Mouse (Mus musculus): Measurements from ENCODE around the gene Tpm1.

Tpm1 gene

DNA sequence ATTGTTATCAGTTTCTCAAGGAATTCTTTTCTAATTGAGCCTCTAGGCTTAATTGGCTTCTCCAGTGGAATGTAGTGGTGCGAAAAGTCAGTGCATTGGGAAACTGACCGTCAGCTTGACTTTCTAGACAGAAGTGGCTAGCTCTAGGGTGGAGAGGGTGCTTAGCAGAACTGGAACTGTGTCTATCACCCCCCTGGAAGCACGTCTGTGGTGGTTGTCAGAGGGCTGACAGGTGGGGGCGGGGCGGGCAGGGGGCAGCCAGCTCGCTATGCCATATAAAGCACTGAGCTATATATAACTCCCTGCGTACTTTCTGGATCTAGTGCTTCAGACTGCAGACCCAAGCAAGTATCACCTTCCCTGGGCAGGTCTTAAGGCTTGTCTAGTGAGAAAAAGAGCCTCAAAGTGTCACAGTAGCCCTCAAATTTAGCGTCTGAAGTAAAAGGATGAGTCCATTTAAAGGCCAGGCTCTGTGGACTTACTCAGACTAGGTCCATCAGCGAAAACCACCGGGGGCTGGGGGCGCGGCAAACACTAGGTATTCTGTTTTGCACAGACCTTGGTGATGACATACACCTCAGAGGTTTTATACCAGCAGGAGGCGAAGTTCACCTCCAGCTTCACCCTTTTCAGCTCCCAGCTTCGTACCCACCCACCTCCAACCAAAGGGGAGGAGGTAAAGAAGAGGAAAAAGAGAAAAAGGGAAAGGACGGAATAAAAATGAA, 2.2 kb downstream of the Tpm1 start:
- in situ Hi-C loops (cut with MseI, MboI): loop anchor here in 1 of 2 experiments (10.0 kb wide), 1 partner anchor 108 kb away; no protein-coding TSS in a partner anchor

DNA sequence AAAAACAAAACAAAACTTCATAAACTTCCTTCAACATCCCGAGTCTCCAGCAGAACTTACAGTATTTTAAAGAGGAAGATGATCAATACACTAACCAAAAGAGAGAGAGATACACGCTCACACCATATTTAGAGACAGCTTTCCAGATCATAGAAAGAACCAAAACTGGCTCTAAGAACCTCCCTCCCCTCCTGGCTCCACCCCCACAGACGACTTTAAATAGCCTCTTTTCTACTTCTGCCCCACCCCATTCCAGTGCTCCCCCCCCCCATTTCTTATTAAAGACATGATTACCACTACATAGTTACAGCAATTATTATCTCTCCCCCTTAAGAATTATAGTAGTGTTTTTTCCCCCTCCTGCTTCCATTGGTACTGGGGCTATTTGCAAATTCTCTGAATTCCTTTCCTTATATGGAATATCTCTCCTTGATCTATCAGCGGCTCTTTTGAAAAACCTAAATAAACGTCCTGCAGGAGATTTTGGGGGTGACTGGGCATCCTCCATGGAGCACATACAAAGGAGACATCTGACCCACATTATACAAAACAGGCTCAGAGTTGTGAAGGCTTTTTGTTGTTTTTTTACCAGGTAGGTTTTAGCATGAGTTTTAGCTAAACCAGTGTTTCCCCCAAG, 3.1 kb downstream of the Tpm1 start:
- in situ Hi-C loops (cut with MseI, MboI): loop anchor here in 1 of 2 experiments (10.0 kb wide), 1 partner anchor 109 kb away; no protein-coding TSS in a partner anchor

DNA sequence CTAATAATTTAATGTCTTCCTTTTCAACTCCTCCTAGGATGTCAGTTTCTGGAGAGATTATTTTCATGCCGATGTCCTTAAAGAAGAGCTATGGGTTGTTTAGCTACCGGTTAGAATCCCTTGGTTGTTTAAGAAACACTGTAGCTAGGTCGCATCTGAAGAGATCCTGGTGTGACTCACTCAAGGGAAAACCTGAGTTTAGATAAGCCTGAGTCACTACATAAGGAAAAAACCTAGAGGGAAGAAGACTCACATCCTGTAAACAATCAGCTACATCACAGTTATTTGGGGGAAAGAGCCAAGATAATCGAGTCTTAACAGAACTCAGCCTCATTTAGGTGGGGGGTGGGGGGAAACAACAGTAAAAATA, 3.9 kb downstream of the Tpm1 start:
- in situ Hi-C loops (cut with MseI, MboI): loop anchor here in 1 of 2 experiments (10.0 kb wide), 1 partner anchor 110 kb away; no protein-coding TSS in a partner anchor

DNA sequence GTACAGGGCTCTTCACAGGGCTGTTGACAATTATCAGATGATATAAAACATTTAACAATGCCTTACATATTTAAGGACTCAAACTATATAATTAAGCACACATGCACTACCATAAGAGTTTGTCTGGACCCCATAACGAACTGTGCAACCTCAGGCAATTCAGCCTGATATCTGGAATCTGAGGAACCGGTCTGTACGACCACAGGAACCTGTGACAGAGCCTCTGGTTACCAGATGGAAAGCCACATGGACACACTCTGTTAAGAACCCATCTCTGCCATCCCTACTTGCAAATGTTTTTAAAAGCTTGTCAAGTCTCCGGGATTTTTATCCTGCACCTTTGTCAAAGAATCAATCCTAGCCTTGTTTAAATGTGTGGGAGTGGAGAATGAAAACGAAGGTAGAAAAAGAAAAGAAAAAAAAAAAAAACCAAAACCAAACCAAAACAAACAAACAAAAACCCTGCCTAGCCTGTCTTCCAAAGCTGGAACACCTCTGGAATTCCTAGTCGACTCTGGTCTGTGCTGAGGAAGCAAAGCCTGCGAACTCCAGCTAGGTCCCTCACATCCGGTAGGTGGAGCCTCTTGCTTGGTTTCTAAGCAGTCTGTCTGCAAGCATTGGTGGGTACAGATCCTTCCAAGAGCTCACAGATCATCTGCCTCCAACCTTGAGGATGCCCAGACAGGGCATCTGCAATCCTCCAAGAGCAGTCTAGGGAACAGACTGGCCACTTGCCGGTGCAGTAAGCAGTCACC, 4.5 kb downstream of the Tpm1 start:
- in situ Hi-C loops (cut with MseI, MboI): loop anchor here in 1 of 2 experiments (5.0 to 10.0 kb wide), 2 partner anchors 110 to 168 kb away; no protein-coding TSS in a partner anchor

DNA sequence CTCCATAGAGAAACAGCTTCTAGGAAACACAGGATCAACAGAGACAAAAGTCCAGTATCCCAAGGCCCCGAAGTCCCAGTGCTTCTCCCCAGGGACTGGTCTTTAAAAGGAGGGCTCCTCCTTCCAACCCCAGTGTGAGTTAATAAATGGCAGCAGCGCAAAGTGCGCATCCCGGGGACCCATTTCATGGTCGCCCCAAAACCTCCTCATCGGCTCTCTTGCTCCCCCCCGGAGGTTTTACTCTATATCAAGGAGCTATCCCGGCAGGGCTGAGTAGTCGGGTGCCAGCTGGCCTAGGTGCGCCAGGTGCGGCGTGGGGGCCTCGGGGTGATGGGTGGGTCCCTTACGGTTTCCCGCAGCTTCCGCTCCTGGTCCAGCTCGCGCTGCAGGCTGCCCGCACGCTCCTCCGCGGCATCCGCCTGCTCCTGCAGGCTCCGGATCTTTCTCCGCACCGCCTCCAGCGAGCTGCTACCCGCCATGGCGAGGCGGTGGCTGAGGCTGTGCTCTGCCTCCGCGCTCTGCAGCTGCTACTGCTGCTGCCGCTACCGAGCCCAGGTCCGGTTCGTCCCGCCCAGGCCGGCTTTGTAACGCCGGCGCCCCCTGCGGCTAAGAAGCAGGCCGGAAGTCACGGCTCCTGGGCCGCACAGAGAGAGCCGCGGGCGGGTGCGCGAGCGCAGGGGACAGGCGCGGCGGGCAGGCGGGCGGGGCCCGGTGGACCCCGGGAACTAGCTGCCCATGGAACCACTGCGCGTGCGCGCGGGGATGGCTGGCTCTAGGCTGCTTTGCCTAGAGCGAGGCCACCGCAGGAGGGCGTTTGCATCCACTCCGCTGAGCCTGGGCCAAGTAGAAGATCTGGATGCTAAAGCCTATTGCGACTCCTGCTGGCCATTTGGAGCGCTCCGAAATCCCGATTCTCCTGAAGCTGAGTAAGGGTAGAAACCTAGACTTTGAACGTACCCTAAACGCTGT, 5.7 kb downstream of the Tpm1 start:
- in situ Hi-C loops (cut with MseI, MboI): loop anchor here in 1 of 2 experiments (5.0 to 10.0 kb wide), 2 partner anchors 111 to 169 kb away; no protein-coding TSS in a partner anchor

DNA sequence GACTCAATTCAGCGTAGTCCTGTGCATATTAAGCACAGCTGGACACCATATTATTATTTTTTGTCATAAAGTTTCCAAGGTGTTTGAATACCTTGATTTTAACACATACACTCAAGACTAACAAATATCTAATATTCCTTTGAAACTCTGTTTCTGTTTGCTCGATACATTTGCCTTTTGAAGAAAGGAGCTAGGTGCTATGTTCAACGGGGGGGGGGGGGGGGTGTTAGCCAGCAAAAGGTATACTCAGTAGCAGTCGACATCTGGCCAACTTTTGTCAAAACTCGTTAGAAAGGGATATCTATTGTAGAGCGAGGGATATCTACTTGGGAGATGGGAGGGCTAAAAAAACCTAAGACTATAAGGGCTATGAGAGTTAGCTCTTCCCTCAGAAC, 6.4 kb downstream of the Tpm1 start:
- in situ Hi-C loops (cut with MseI, MboI): loop anchor here in 1 of 2 experiments (5.0 to 10.0 kb wide), 2 partner anchors 112 to 169 kb away; no protein-coding TSS in a partner anchor

DNA sequence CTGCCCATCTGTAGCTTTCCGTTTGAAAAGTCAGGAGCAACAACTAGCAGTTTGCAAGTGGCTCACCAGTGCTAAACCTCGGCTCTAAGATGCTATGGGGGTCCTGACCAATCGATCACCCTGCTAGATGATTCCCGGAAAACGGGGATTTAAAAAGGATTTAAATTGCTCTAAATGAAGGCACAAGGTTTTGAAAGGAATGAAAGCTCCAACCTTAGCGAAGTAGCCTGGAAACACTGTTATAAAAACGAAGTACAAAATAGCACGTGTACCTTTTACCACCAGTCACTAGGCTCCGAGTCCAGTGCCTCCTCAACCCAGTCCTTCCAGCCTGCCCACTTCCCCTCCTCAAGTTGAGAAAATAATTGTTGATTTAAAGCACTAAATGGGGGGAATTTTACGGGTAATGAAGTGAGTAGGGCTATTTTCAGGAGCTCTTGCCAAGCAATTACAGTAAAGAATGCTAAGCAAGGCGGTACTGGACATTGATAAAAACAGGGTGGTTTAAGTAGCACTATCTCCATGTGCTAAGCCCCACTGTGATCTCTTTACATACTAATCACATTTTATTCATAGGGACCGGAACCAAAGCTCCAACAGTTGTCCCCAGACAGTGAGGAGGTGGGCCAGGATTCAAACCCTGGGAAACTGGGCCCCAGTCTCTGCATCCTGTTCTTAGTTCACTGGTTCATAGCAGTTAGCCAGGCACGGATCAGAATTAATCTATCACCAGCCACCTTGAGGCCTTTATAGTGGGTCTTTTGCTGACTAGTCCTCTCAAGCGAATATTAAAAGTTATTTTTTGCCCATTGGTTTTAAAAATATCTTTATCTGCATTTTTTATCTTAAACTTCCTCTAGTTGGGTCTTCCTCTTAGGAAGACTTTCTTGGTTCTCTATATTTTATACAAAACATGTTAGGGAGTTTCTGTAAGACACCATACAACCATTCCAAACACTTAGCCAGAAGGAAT, 7.1 kb downstream of the Tpm1 start:
- in situ Hi-C loops (cut with MseI, MboI): loop anchor here in 1 of 2 experiments (5.0 to 10.0 kb wide), 2 partner anchors 113 to 170 kb away; no protein-coding TSS in a partner anchor

DNA sequence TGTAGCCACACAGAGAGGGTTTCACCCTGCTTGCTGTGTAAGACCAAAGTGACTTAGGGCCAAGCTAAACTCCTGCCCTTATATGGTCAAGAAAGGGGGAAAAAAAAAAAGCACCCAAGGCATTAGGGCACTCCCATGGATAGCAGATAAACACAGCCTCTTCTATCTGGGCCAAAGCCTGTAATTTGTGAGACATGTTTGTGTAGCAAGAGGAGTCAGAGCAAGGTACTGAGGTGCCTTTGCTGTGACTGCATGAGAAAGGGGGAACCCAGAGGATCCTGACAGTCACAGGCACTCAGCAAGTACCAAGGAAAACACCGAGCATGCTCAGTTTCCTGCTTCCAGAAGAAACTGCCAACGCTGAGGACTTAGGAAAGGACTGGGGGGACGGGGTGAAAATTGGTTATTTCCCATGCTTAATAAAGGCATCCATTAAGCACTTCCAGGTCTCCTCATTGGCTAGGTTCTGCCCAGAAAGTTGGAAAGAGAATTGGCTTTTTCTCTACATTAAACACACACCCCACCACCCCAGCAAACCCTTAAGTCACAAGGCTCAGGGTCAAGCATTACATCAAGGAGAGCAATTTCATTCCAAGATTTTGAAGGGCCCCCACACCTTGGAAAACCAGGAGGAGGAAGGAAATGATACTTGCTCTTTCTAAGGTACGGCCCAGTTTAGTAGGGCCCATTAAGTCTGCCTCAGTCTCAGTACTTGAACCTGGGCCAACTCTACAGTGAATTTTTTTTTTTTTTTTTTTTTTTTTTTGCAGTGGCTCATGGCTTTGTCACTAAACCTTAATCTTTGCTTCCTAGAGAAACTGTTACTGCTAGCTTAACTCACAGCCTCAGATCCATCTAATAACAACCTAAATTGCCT, 8.0 kb downstream of the Tpm1 start:
- in situ Hi-C loops (cut with MseI, MboI): loop anchor here in 1 of 2 experiments (5.0 to 10.0 kb wide), 2 partner anchors 114 to 171 kb away; no protein-coding TSS in a partner anchor

DNA sequence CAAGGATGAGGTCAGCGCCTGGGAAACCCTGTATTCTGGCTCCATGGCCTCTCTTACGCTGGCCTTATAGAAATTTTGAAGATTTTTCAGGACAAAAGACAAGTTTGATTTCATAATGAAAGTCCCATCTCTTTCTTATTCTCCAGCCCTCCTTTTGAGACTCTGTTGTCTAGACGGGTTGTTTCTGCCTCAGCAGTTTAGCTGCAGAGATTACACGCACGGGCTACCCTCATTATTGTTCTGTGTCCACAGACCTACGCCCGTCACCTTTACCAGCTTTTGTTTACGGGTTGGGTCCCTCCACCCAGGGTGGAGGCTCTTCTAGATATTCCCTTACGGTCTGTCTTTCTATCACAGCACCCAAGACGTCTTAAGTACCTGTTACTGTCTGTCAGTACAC, 9.3 kb downstream of the Tpm1 start:
- in situ Hi-C loops (cut with MseI, MboI): loop anchor here in 1 of 2 experiments (5.0 to 10.0 kb wide), 2 partner anchors 115 to 172 kb away; no protein-coding TSS in a partner anchor

DNA sequence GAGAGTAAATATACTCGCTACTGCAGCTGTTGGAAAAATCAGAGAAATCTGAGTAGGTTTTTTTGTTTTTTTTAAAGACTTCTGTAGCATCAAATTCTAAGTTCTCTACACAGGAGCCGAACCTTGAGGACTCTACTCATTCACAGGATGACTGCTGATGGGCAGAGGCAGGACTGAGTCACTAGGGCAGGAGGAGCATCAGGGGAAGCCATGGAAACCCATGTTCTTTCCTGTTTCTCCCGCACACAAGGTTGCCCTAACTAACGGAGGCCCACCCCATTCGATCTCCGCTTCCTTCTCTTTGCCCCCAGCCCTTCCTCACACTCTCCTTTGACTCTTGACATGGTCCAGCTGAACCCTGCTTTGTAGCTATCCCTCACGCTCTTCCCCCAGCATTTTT, 10.5 kb downstream of the Tpm1 start:
- in situ Hi-C loops (cut with MseI, MboI): no loop called here

DNA sequence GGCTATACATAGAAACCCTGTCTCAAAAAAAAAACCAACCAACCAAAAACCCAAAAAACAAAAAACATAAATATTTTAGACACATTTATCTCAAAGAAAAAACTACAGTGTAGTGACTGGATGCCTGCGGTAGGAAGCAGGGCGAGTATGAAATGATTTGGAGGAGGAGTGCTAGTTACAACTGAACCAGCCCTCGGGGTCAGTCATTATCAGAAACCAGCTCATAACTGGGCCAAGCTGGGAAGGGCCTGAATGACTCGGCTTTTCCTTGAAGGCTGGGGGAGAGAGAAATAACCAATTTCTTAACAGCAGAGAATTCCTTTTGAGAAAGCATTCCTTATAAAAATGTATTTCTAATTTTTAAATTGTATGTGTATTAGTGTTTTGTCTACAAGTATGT, 11.5 kb downstream of the Tpm1 start:
- in situ Hi-C loops (cut with MseI, MboI): no loop called here

DNA sequence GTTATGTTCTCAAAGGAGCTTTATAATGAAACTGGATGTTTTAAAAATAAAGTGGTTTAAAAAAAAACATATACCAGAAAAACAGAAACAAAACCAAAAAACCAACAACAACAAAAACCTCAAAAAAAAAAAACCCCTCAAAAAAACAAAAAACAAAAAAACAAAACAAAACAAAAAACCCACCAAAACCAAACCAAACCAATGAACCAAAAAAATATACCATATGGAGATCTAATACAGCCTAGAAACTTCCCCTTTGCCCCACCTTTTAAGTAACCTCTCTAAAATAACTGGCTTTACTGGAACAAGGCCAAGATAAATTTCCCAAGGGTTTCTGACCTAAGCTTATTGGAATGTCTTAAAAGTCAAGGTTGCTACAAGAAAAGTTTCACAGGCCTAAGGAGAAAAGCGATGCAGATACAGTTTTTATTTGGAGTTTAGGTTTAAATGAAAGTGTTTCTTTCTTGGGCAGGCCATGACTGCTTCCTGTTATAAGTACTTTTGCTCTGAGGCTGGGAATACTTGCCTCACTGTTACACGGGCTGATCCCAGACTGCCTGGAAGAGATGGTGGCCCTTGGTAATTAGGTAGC, 12.6 kb downstream of the Tpm1 start:
- in situ Hi-C loops (cut with MseI, MboI): no loop called here

DNA sequence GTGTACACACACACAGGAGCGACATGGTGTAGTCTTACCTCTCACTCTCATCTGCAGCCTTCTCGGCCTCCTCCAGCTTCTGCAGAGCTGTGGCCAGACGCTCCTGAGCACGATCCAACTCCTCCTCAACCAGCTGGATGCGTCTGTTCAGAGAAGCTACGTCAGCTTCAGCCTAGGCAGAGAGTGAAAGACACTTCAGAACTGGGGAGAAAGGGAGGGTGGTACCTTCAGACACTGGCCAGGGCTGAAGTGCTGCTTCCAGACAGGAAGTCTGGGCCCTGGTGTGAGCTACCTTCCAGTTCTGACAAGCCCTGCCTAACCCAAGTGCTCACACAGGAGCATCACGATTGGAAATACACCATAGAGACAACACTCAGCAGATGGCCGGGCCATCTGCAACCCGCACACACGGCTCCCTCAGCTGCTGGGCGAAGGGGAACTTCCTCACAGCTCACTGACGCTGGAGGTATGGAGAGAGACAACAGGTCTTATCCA, 13.2 kb downstream of the Tpm1 start:
- in situ Hi-C loops (cut with MseI, MboI): no loop called here

DNA sequence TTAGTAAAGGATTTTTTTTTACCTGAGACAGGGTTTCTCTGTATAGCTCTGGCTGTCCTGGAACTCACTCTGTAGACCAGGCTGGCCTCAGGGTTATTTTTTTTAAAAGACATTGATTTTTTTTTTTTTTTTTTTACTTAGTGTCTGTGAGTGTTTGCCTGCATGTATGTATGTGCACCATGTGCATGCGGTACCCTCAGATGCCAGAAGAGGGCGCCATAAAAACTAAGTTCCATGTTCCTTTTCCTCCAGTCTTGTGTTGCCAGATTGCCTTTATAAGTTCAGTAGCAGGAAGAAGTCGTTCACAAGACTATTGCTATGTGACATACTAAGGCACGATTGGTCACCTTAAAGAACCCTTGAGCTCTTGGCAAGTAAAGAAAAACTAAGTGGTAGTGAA, 14.5 kb downstream of the Tpm1 start:
- in situ Hi-C loops (cut with MseI, MboI): no loop called here

DNA sequence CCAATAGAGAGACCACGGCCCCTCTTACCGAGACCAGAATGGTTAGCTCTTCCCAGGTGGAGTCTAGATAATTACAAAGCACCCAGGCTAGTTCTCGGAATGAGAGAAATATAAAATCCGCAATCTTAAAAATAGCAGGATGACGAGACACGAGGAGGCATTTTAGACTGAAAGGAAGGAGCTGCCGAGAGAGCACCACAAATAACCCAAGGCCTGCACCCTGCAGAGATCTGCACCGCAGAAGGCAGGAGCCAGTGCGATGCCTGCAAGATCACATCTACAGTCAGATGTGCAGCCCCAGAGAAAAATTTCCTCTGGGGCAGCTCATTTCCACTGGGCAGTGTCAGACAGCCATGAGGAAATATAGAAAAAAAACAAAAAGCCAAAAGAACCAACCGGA, 16.2 kb downstream of the Tpm1 start:
- in situ Hi-C loops (cut with MseI, MboI): no loop called here

DNA sequence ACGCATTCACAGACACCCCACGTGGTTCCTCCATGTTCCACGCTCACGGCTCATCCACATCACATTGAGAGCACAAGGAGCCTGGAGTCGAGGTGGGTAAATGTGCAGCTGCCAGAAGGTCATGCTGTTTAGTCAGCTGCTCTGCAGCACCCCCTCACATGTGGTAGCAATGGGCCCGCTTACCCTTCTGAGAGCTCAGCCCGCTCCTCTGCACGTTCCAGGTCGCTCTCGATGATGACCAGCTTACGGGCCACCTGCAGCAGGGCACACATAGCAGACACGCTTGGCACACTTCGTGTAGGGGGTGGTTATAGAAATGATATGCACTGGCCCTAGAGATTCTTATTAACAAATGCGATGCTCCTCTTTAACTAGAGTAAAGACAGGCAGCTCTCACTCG, 16.6 kb downstream of the Tpm1 start:
- in situ Hi-C loops (cut with MseI, MboI): no loop called here

DNA sequence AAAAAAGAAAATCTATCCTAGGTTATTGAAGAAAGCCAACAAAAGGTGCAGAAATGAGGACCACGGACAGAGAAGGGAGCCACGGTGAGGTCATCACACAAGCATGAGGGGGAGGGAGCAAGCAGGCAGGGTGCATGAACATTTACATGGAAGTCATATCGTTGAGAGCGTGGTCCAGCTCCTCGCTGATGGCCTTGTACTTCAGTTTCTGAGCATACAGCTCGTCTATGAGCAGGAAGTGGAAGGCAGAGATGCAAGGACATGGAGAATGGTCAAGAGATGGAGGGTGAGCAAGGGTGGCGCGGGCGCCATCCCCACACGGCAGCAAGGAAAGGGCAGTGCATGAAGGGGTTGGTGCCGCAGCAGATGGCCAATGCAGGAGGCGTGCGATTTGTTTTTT, 19.7 kb downstream of the Tpm1 start:
- in situ Hi-C loops (cut with MseI, MboI): no loop called here

DNA sequence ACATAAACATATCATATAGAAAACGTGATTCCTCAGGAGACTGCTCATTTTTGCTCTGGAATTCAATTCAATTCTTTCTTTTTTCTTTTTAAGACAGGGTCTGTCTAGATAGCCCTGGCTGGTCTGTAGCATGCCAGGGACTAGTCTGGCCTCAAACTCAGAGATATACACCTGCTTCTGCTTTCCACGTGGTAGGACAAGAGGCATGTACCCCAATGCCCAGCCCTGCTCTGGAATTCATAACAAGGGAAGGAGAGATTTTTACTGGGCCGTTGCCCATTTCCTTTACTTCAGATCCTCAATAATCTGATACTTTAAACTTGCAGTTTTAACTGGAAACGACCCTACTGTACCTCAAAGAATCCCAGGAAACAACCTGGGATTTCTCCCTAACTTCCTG, 20.3 kb downstream of the Tpm1 start:
- in situ Hi-C loops (cut with MseI, MboI): no loop called here
